Mouse (Mus musculus) gonadal fat pad, adult 2 months (tissue): ENCODE measurements at regions not wholly inside any gene's neighbourhood (a gene's known extent, or its start where the extent isn't known, plus 50 kb on each side); places are given as distances from the start of the nearest gene placed in this dataset.
A peak's percentile ranks its signal among the peaks of the same experiment; 100 is the strongest.

Source experiments
- DNase-seq: peaks from one replicate; pipeline ENCODE4 v3.0.0-alpha.2; 2012; ENCODE audit warnings: low read depth

DNA sequence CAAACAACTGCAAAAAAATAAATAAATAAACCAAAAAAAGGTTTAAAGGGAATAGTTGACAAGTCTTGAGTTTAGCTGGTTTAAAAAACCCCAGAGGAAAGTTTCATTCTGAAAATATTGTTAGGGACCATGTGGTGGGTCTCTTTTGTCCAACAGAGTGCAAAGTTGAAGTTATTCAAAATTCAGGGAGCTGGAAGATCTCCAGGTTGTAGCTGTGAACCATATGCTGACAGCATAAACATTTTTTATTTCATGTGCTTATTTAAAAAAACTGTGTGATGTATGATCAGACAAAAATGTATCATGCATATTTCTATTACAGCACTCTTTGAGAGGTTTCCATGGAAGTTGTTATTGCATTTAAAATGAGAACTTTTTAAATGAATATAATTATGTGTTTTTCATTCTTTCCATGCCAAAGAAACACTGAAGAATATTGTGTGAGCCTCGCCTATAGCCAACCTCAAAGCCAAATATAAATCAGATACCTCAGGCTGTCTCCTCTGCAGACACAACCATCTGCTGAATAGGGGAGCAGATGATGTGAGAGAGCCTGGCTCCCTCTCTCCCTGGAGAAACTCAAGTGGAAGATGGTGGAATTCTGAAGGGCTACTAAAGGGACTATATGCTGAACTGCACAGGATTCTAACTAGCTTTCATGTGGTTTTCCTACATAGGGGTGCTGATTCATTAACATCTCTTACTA is 413.4 kb upstream of the Impad1 start:
- no peak for DNase-seq

- DNase-seq, result no peak
Measured at GRCm38 (mm10) chr4:5205328-5206208, 412.4 kb upstream of the Impad1 start.

DNA sequence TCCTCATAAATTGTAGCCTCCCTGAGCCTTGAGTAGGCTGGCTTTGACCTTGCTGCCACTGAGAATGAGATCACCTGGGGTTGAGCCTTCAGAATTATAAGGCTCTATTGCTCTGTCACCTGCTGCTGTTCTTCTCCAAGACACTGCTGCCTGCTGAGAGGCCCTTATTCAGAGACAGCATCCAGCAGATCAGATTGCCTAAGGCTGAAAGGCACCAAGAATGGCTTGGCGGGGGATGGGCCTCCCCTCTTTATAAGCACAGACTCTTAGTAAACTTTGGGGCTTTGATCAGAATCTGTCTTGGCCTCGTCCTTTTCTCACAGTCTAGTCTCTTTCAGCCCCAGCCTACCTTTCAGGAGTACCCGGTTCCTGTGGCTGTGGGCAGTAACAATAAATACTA is 401.1 kb upstream of the Impad1 start:
- no peak for DNase-seq

DNA sequence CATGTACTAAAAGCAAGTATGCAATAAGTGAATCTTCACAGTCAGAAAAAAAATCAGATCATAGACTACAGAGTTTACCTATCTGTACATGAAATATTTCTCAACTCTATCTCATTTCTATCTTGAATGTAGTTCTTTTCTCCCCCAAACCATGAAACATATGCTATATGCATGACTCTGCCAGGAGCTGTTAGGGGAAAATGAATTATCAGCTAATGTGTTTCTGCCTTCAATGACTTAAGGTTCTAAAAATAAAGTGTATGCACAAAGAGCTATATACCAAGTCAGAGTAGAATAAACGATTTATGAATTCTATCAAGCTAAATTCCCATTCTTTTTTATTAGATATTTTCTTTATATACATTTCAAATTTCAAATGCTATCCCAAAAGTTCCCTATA is 388.4 kb upstream of the Impad1 start:
- no peak for DNase-seq

GRCm38 (mm10) chr4:5178991-5179693 is 386.0 kb upstream of the Impad1 start:
- no peak for DNase-seq

DNA sequence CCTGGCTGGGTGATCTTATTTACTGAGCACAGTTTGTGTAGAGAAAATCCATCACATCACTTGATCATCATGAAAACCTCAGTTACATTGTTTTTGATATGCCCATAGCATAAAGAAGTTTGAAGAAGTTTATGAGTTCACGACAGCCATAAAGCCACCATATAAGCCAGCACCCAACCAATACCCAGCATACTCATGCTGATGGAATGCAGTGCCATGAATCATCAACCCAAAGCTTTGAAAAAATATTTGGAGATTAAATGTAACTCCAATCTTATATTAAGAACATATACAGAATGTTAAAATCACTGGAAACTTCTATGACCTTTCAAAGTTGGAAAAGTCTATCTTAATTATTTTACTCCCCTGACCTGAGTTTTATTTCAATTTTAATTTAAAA is 372.1 kb upstream of the Impad1 start:
- no peak for DNase-seq

DNA sequence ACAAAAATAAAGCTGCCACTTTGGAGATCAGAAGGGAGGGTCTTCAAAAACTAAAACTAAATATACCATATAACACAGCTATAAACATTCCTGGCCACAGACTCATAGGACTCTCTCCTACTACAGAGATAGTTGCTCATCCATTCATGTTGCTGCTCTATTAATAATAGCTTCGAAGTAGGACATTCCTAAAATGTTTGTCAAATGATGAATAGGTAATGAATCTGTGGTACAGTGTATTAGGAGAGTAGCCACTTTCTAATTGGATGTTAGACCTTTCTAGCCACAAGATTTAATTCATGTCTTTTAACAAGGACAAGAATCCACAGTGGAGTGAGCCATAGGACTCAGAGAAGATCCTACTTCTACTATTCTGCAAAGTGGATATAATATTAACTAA is 367.8 kb upstream of the Impad1 start:
- DNase-seq, result no peak

- DNase-seq, result peak; percentile 9
Measured at GRCm38 (mm10) chr4:5130726-5131125, 337.6 kb upstream of the Impad1 start.

DNA sequence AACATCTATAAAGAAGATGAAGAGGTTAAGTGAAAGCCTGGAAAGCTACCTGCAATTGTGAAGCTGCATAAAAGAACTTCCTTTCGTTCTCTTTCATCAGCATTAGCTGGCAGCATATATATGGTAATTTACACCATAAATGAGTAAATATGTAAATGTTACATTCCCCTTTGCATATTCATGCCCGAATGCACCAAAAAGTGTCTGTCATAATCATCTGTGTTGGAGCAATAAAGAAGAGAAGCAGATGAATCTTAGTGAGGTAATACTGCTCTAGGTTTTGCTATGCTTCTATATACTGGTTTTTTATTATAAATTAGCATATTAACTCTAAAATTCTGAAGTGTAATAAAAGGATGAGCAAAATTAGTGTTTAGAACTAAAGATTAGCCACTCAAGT is 332.9 kb upstream of the Impad1 start:
- no peak for DNase-seq

DNA sequence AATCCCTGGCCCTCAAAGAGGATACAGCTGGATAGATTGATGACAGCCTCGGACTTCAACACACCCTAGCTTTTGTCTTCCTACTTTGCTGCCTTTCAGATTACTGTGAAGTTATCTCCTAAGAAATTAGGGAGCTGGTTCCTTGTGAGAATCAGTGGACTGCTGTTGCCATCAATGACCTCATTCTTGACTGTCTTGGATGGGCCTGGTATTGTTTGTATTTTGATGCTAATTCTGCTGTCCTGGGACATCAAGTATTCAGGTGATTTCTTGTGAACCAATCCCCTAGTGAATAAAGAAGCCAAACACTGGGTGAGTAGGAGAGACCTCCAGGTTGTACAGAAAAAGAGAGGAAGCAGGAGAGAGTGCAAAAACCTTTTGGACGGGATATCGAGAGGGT is 305.3 kb upstream of the Impad1 start:
- DNase-seq, result no peak

- DNase-seq, result peak; percentile 42
Measured at GRCm38 (mm10) chr4:5078723-5079122, 285.6 kb upstream of the Impad1 start.

DNA sequence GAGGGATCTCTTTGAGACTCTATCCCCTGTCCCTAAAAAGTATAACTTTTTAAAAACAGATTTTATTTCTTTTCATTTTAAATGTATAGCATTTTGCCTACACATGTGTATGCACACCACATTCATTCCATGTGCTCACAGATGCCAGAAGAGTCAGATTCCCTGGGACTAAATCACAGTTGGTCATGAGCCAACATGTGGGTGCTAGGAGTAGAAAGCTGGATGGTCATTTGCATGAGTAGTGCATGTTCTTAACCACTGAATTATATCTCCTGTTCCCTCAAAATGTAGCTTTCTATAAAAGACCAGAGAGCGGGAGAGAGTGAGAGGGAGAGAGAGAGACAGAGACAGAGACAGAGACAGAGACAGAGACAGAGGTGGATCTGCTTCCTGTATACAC is 281.6 kb upstream of the Impad1 start:
- no peak for DNase-seq

DNA sequence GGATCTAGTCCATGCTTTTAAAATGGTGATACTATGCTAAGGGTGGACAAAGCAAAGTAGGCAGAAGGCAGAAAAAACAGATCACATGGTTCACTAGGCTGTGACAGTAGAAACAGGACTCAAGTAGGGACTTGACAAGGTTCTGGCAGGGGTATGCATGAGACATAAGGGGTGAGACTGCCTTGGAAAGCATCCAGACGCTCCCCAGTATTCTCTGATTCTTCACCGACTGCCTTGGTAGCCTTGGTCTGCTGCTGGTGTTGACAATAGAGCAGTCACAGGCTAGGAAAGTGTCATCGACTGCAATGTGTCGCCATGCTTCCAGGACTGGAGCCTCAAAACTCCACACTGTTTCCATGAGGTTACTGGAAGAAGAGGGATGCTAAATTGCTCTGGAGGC is 278.1 kb upstream of the Impad1 start:
- no peak for DNase-seq

GRCm38 (mm10) chr4:5059290-5059955 is 266.3 kb upstream of the Impad1 start:
- no peak for DNase-seq

- DNase-seq, result no peak
Measured at GRCm38 (mm10) chr4:5029929-5030328, 236.8 kb upstream of the Impad1 start.

- no peak for DNase-seq
Measured at GRCm38 (mm10) chr4:4987491-4987890, 194.3 kb upstream of the Impad1 start.

DNA sequence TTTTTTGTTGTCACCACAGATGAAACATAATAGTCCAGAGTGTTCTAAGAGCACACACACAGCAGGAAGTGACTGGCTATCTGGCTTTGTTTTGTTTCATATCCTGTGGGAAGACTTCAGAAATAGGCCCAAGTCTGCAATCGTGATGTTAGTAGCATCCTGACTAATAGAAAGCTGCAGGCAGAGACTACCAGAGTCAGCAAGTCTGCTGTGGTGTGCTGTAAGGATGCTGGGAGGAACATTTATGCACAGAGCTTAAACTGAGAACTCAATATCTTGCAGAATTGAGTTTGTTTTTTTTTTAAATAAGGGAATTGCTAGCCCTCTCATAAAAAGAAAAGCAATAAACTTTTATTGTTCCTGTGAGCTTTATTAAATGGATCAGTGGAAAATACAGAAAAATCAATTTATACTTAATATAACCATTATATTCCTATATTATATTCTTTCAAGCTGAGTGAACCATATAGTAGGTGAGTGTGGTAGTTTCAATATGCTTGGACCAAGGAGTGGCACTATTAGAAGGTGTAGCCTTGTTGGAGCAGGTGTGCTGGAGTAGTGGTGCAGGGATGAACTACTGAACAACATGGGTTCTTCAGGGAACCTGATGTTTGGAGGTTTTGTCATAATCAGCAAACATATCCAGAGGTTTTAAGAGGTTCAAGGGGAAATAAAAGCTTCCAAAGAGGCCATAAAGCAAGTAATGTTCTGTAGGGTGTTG is 190.5 kb upstream of the Impad1 start:
- DNase-seq, result no peak

DNA sequence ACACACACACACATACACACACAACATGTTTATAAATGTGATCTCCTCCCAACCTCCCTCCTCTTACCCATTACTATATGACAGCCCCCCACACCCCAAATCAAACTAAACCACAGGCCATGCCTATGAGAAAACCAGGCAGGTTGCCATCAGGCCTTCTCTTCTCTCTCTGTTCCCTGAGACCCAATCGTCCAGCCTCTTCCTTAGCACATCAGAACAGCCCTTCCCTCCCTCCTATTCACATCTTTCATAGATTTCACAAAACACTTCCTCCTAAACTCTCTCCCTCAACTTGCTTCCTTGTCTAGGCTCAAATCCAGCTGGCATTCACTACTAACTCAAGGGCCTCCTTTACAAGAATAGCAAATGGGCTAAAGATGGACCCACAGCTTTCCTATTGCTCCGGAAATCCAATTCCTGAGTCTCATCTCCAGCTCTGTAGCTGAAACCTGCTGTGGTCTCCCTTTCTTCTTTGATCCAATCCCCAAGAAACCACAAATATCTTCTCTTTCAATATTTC is 178.7 kb upstream of the Impad1 start:
- no peak for DNase-seq

- DNase-seq, result no peak
Measured at GRCm38 (mm10) chr4:4948956-4949355, 155.8 kb upstream of the Impad1 start.

DNA sequence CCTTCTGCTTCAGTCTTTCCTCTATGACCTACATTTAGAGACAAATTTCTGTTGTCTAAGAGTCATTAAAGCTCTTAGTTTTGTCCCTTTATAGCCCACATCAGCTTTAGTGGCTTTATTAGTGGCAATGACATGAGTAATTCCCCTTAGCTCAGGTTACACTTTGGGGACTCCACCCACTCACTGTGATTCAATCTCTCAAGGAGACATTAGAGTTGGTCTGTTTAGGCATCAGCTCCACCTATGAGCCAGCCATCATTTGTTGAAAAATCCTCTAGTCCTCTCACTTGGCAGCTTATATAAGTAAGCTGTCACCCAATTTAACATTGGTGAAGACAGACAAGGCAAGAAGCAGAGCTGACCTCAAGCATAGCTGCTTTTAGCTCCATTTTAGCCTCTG is 151.3 kb upstream of the Impad1 start:
- no peak for DNase-seq

GRCm38 (mm10) chr4:4925741-4926140 is 132.6 kb upstream of the Impad1 start:
- DNase-seq, result no peak
